Mouse (Mus musculus): Measurements from ENCODE around the gene Clic3. TPM values are rescaled to one million over a fixed set of nuclear protein-coding genes. Genes with fewer than 3 reads are reported as not detected.
"Not testable (repeated sequence)": the region's sequence is repeated elsewhere in the genome, so short reads cannot be mapped to it uniquely, and the experiment has no call there.

The Clic3 gene
- total RNA-seq (2014; fragmentation: Nextera tagmentation) (not detected in 2 replicates), total RNA-seq (2017) (1.4 TPM in 1 of 2 replicates, not detected in the other)

DNA sequence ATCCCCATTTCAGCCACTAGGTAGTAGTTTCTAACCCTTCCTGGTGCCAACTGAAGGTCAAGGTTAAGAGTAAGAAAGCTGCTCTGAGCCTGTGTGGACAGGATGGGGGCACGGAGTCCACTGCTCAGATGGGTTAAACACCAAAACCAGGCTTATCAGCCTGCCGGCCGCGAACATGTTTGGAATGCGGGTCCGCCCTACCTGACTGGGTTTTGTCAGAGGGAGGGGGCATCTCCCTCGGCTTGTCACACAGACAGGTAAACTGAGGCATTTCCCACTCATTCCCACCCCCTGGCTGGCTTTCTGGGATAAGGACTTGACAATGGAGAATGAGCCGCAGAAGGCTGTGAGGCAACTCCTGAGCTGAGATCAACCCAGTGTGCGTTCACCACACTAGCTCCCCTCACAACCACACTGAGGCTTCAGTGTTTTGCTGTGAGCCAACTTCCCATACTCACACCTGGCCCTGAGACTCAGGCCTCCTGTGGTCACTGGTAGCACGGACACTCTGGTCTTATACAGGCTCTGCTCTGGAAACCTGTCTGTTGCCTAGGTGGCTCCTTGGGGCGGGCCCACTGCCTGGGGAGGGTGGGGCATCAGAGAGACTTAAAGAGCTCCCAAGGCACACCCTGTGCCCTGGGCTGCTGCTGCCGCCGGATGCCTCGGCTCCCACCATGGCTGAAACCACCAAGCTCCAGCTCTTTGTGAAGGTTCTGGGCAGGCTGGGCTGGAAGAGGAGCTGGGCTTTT, at the start of gene Clic3:
Clic3 (plus strand) TSS at position 634 of the 749 bp plus-strand sequence.
- no peak for ATAC-seq (replicated peaks; ENCODE audit: poor library complexity, severe bottlenecking)

DNA sequence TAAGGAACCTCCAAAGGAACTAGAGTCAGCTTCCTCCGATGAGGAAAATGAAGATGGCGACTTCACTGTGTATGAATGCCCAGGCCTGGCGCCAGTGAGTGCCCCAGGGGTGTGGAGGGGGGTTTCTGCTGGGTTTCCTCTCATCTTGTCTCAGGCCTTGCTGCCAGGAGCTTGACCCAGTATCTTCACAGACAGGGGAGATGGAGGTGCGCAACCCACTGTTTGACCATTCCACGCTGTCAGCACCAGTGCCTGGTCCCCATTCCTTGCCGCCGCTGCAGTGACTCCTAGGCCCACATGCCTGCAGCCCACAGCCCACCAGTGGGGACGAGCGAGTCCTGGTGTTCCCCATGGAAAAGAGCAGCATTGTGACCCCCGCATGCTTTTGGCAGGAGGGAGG, 47.7 kb upstream of the Clic3 start:
- no peak for ATAC-seq (replicated peaks; ENCODE audit: poor library complexity, severe bottlenecking)

DNA sequence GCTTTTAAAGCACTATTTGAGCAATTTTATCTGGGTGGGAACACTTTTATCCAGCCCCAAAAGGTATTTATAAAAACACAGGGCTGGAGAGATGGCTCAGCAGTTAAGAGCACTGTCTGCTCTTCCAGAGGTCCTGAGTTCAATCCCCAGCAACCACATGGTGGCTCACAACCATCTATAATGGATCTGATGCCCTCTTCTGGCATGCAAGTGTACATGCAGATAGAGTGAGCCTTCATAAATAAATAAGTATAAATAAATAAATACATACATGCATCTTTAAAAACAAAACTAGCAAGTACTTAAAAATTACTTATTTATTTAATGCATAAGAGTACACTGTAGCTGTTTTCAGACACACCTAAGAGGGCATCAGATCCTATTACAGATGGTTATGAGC, 43.2 kb upstream of the Clic3 start:
- not testable (repeated sequence) for ATAC-seq (replicated peaks; ENCODE audit: poor library complexity, severe bottlenecking)

DNA sequence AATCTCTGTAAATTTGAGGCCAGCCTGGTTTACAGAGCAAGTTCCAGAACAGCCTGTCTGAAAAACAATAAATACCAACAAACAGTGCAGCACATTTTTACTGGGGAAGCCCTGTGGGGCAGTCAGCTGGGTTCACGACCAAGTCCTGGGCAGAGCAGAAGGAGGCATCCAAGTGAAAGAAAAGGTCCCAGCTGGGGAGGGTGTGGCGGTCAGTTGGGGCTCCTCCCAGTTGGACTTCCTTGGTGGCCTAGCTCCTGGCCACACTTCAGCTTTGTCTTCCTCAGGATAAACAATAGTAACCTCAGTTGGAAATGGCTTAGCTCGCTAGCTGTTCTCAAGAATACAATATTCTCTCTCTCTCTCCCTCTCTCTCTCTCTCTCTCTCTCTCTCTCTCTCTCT, 39.2 kb upstream of the Clic3 start:
- no peak for ATAC-seq (replicated peaks; ENCODE audit: poor library complexity, severe bottlenecking)

DNA sequence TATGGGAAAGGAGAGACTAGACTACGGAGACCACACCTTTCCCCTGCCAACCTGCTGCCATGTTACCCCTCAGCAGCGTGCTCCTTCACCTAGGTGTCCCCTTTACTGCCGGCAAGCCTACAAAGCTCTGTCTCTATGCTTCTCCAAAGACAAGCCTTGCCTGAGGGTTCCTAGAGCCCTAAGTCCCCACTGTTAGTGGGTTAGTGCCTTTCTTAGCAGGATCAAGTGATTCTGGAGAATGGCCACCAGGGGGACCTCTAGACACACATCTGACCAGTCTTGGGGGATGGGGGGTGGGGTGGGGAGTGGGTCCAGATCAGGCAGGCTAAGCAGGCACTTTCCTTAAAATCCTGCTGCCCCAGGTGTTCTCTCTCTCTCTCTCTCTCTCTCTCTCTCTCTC, 34.7 kb upstream of the Clic3 start:
- peak; percentile 19; the same call in 1 of the 2 replicates for ATAC-seq (replicated peaks; ENCODE audit: poor library complexity, severe bottlenecking)

DNA sequence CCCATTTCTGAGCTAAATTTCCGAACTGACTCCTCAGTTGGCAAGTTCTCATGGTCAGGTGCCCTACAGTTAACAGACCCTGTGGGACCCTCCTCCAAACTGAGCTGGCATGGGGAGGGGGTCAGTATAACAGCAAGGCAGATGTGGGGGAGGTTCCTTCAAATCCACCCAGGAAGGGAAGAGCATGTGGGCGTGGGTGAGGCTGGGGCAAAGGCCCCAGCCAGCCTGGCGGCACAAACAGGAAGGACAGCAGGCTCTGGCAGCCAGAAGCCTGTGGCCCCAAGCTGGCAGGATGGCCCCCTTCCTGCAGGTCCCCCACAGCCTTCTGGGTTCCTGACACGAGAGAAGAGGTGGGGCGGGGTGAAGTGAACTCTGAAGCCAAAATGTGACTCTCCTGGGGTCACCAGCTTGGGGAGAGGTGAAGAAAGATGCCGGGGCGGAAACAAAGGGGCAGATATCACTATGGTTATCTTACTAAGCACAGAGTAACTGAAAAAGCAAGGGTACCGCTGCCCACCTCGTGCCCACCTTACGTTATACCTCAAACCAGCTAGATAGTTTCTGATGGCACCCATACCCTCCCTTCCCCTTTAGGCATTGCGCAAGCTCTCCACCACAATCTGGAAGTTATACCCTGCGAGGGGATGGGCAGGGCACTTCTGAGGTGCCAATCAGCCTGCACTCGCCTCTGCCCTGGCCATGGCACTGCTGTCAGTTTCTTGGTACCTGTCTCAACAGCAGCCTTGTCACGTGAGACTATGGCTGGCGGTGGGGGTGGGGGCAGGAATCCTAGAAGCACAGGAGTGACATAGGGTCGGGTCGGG, 33.8 kb upstream of the Clic3 start, which contains the start of gene Fut7:
Fut7 (plus strand) TSS at position 681 of the 824 bp plus-strand sequence.
- ATAC-seq (replicated peaks; ENCODE audit: poor library complexity, severe bottlenecking): peak; percentile 71

DNA sequence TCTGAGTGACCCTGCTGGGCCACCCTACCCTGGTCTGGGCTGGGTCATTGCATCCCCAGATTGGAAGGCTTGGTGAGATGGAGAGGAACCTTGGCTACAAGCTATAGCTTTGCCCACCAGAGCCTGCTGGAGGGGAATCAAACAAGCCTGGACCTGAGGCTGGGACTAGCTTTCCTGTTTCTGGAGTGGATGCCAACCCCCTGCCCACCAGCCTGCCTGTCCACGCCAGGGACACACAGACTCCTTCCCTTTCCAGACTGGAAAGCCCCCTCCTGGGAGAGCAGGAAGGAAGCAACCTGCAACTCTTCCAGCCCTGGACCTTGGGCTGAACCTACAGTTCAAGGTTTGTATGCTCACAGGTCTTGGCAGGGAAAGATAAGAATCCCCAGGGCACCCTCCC, 33.0 kb upstream of the Clic3 start:
- no peak for ATAC-seq (replicated peaks; ENCODE audit: poor library complexity, severe bottlenecking)

DNA sequence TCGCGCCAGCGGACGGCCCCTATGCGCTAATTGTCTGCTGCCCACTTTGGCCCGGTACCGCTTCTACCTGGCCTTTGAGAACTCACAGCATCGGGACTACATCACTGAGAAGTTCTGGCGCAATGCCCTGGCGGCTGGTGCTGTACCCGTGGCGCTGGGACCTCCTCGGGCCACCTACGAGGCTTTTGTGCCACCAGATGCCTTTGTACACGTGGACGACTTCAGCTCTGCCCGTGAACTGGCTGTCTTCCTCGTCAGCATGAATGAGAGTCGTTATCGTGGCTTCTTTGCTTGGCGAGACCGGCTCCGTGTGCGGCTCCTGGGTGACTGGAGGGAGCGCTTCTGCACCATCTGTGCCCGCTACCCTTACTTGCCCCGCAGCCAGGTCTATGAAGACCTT, 31.2 kb upstream of the Clic3 start:
- no peak for ATAC-seq (replicated peaks; ENCODE audit: poor library complexity, severe bottlenecking)

DNA sequence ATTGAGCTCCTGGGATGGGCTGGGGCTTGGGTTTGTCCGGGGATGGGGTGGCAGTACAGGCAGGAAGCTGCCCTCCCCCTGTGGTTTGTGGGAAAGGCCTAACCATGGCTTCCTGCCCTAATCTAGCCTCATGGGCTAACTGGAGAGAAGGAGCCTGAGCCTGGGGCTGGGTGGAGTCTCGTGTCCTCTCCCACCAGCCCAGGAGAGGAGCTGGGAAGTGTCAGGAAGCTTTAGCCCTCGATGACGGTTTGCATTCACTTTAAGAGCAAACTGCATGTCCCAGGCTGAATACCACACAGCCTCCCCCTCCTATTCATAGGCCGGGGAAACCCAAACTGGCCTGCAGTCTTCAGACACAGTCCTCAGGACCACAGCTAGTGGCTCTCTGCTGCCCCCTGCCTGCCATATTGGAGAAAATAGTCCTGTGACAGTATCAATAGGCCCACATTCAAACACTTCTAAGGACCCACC, 29.9 kb upstream of the Clic3 start:
- peak; percentile 34 for ATAC-seq (replicated peaks; ENCODE audit: poor library complexity, severe bottlenecking)

DNA sequence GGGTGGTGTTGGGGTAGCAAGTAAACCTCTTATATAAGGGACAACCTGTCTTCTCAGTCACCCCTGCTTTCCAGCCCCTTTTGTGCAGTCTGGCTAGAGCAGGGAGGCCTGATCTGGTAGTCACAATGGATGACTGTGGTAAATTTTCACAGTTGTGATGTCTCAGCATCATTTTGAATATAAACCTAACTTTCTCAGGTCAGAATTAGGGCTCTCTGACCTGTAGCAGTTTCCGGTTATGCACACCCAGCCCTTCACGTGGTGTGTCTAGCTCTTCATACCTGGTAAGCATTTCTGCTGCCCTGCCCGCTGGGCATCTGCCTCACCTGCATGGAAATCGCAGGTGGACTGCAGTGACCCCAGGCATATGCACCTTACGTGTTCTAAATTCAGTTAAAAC, 29.4 kb upstream of the Clic3 start:
- ATAC-seq (replicated peaks; ENCODE audit: poor library complexity, severe bottlenecking): no peak

DNA sequence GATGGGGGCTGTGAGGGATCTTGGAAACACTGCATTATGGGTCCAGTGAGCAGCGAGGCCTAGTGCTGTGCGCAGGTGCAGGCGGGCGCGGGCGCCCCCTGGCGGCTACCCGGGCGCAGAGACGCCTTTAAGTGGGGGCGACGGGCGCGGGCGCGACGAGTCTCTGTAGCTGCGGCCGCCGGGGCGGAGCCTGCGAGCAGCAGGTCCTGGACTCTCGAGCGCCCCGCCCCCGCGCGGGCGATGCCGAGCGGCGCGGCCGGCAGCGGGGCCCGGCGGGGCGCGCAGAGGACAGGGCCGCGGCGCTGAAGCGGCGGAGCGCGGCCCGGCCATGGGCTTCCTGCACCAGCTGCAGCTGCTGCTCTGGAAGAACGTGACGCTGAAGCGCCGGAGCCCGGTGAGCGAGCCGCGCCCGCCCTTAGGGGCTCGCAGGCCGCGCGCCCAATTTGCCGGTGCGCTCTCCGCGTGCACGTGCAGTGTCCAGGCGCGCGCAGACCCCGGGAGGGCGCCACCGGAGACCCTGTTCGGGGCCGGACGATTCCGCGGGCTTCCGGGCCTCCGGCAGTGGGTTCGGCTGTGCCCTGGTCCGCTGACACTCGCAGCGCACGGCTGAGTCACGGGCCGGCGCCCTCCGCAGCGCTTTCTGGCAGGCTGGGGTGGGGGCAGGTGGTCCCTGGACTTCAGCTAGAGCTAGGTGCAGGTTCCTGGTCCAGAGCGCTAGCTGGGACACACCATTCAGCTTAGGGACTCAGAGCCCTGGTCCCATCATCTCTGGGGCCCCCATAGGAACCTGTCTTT, 28.0 kb upstream of the Clic3 start, which contains the start of gene Abca2:
Abca2 (plus strand) TSS at position 262 of the 795 bp plus-strand sequence.
- peak; percentile 65 for ATAC-seq (replicated peaks; ENCODE audit: poor library complexity, severe bottlenecking)

DNA sequence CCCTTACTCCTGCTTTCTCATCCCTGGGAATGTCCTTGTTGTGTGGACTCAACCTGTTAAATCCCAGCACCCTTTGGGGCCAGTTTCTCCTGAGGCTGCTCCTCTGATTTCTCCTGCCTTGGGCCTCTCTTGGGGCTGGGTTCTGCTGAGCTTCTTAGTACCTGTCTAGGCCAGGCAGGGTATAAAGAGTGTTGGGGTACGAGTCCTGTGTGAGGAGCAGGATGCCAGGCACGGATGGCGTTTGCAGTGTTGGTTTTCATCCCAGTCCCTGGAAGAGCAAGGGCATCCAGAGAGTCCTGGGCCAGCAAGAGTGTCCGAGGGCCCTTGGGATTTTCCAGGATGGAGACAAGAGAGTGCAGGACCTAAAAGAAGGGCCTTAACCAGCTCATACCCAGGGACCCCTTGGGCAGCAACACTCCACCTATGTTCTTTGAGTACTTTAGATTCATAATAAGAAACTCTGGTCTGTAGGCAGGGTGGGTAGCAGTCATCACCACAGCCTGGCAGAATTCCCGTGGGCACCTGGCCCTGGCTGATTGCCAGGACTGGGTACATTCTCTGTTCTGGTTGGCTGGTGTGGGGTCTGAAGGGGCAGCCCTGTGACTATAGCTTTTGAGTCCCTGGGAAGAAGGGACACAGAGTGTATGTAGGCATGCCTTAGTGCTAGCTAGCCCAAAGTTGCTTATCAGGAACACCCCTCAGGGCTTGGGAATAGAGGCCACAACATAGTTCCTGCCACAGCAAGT, 27.0 kb upstream of the Clic3 start:
- ATAC-seq (replicated peaks; ENCODE audit: poor library complexity, severe bottlenecking): no peak

DNA sequence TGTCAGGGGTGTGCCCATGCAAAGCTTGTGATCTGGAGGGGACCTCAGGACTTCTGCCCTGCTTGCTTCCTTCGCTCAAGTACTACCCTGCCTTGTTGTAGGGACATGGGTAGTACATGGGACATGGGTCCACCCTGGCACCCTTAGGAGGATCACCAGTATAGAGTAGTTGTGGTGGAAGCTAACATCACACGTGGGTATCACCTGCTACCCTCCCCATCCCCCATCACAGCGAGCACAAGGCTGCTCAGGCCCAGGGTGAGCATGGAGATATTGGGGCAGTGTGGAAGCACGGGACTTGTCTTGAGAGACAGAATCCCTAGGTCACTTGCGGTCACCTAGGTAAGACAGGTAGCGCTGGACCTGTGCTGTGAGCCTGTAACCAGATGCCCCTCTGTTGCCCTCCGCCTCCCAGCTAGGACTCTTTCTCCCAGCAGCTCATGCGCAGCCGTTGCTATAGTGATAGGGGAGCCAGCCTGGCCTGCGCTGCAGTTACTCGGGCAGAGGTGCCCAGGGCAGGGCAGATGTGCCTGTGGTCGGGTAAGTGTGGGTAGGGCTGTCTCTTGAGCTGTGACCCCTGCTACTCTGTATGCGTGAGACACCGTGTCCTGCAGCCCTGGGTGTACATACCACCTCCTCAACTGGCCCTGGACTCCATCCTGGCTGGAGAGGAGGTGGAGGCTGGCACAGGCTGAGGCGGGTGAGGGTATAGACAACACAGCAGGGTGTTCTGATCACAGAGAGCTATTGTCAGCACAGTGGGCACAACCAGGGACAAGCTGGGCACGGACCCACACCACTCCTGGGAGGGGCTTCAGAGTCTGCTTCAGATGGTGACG, 26.0 kb upstream of the Clic3 start:
- no peak for ATAC-seq (replicated peaks; ENCODE audit: poor library complexity, severe bottlenecking)

DNA sequence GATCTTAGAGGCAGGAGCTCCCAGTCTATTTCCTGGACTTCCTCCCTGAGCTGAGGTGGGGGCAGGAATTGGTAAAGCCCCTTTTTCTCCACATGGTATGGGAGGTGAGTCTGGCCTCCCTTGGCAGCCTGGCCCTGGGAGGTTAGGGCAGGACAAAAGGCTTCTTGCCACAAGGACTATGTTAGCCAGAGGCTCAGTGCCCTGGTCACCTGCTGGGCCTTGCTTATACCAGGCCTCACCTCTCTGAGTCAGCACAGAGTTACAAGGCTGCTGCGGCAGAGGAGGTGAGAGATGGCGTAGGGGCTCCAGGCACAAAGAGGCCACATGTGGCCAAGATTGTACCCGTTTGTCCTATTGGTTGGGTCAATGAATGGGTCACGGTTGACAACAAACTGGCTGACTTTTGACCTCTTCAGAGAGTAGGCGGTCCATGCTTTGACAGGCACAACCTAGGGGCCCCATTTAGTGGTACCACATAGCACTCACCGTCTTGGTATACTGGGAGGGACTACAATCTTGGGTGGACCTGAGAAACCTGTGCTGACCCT, 25.3 kb upstream of the Clic3 start:
- ATAC-seq (replicated peaks; ENCODE audit: poor library complexity, severe bottlenecking): no peak

DNA sequence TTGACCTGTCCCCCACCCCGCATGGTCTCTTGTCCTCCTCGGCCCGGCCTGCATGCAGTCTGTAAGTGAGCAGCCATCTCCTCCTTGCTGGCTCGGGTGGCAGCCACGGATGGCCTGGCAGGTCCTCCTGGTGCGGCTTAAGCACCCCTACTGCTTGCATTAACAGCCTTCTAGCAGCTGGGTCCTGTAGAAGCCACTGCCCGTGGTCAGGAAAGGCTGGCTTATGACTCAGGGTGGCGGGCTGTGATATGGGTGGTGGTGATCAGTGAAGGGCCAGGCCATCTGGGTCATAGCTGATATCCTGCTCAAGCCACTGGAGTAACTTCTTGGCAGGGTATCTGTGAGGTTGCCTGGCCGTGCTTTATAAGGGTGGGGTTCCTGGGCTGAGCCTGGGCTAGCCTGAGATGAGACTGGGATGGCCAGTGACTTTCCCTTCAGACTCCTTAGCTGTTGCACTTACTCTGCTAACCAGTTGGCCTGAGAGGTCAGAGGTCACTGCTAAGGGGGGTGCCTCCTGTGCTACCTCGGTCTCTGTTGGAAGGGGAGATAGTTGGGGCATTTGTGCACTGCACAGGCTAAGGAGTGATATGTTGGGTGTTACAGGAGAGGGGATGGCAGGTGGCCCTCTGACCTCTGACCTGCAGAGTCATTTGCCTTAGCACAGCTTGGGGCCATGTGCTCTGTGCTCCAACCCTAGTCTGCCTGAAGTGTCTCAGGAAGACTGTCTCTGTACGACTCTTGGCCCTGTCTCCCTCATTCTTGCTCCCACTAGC, 24.1 kb upstream of the Clic3 start:
- ATAC-seq (replicated peaks; ENCODE audit: poor library complexity, severe bottlenecking): no peak

DNA sequence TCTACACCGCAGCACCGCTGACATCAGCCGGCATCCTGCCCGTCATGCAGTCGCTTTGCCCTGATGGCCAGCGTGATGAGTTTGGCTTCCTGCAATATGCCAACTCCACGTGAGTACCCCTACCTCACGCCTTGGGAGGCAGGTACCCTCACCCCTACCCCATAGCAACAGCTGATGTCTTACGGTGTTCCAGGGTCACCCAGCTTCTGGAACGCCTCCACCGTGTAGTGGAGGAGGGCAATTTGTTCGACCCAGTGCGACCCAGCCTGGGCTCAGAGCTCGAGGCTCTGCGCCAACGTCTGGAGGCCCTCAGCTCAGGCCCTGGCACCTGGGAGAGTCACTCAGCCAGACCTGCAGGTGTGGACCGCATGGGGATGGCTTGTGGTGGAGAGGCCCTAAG, 23.5 kb upstream of the Clic3 start:
- no peak for ATAC-seq (replicated peaks; ENCODE audit: poor library complexity, severe bottlenecking)

DNA sequence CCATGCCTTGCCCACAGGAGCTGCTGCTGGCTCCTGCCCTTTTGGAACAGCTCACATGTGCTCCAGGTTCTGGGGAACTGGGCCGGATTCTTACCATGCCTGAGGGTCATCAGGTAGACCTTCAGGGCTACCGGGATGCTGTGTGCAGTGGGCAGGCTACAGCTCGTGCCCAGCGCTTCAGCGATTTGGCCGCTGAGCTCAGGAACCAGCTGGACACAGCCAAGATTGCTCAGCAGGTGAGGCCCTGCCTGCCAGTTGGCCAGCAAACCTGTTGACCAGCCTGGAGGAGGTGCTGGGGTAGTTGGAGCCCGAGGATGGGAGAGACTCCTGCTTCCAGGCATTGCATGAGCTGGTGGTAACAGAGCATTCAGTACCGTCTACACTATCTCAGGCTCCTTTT, 22.3 kb upstream of the Clic3 start:
- no peak for ATAC-seq (replicated peaks; ENCODE audit: poor library complexity, severe bottlenecking)

DNA sequence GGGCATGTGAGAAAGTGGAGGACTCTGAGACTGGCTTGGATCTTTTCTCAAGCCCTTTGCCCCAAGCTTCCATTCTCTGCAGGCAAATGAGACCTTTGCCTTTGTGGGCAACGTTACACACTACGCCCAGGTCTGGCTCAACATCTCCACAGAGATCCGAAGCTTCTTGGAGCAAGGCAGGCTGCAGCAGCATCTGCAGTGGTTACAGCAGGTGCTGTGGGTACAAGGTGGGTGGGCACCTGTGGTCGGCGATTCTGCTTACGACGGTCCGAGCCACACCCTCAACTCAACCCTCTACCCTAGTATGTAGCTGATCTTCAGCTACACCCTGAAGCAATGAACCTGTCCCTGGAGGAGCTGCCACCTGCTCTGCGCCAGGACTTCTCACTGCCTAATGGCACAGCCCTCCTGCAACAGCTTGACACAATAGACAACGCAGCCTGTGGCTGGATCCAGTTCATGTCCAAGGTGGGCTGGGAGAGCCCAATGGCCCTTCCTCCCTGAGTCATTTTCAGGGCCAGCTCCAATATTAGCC, 20.3 kb upstream of the Clic3 start:
- ATAC-seq (replicated peaks; ENCODE audit: poor library complexity, severe bottlenecking): no peak

All from granulocyte monocyte progenitor cell, adult 5-6 weeks (primary cell).